ENCODE assay signal across 26 mouse cellular contexts in the genomic region with DNA sequence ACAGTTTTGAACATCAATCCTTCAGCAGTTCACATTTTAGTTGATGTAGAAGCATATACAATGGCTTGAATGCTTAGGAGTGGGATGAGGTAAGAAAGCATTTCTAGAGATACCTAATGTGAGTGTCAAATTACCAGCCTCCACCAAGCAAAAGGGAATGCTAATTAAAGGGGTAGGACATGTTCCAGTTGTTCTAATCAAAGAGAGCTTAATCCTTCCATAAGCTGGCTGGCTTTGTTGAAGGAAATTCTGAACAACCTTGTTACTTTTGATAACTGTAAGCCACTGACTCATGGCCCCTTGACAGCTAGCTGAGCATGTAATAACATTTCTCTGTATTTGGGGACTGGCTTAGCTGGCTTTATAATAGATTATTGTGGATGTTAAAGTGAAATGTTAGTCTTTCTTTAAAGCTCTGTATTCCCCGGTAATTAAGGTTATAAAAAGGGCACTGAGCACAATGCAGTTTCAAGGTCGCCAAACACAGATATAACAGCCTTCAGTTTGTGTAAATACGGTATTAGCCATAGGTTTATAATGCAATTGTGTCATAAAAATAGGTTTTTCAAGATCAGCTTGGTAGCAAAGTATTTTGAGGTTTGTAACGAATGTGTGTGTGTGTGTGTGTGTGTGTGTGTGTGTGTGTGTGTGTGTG.
DNase-seq lines count a peak whose midpoint lies in the region; ATAC-seq and TF ChIP-seq lines count a peak whose summit lies in the region.
"Had no signal": no experiment of that assay in that cellular context is flagged by ENCODE, and none has a peak within 500 bp of the region (broad histone marks: within the 10 kb centered on the region; RNA-seq: fewer than 3 reads in every experiment).

No protein-coding gene starts in this region.

- H3K4me3 ChIP-seq in forebrain, embryonic 12.5 days (replicated peaks): no peak overlapping the region
- H3K4me3 ChIP-seq in forebrain, embryonic 15.5 days: no peak overlapping the region
- no peak overlapping the region for H3K4me3 ChIP-seq in midbrain, embryonic 13.5 days (replicated peaks)
- no peak overlapping the region for H3K4me3 ChIP-seq in midbrain, embryonic 16.5 days (ENCODE audit: low read depth, low read length)
- no peak overlapping the region for H3K4me3 ChIP-seq in embryonic facial prominence, embryonic 13.5 days
- H3K4me3 ChIP-seq in intestine, embryonic 16.5 days (ENCODE audit: low read length): no peak overlapping the region
- no peak overlapping the region for H3K4me3 ChIP-seq in left cerebral cortex, adult 2 months
- H3K4me3 ChIP-seq: gastrocnemius, adult 2 months; heart, adult 2 months; heart, embryonic 12.5 days; hindbrain, embryonic 13.5 days; liver, embryonic 12.5 days had no signal

- H3K4me1 ChIP-seq in forebrain, embryonic 12.5 days: peaks cover 10% of the 10 kb centered on the region; the same call in 1 of the 2 replicates
- H3K4me1 ChIP-seq in forebrain, embryonic 15.5 days: no peaks in the 10 kb centered on the region
- no peaks in the 10 kb centered on the region for H3K4me1 ChIP-seq in midbrain, embryonic 13.5 days (replicated peaks)
- no peaks in the 10 kb centered on the region for H3K4me1 ChIP-seq in midbrain, embryonic 16.5 days (ENCODE audit: control insufficient read depth, insufficient read depth, low read length)
- H3K4me1 ChIP-seq in embryonic facial prominence, embryonic 13.5 days: no peaks in the 10 kb centered on the region
- no peaks in the 10 kb centered on the region for H3K4me1 ChIP-seq in intestine, embryonic 16.5 days (ENCODE audit: control insufficient read depth, insufficient read depth, low read length)
- H3K4me1 ChIP-seq: heart, embryonic 12.5 days; hindbrain, embryonic 13.5 days; liver, embryonic 12.5 days had no signal

- no peak for TF ChIP-seq CTCF in left cerebral cortex, adult 2 months (IDR thresholded peaks at IDR 0.05)

- no peak overlapping the region for H3K9ac ChIP-seq in forebrain, embryonic 12.5 days
- H3K9ac ChIP-seq in forebrain, embryonic 15.5 days (replicated peaks): no peak overlapping the region
- no peak overlapping the region for H3K9ac ChIP-seq in midbrain, embryonic 13.5 days (replicated peaks)
- H3K9ac ChIP-seq in midbrain, embryonic 16.5 days (ENCODE audit: low read depth, low read length): no peak overlapping the region
- no peak overlapping the region for H3K9ac ChIP-seq in embryonic facial prominence, embryonic 13.5 days
- H3K9ac ChIP-seq in intestine, embryonic 16.5 days (ENCODE audit: low read depth, low read length): no peak overlapping the region
- H3K9ac ChIP-seq: heart, embryonic 12.5 days; hindbrain, embryonic 13.5 days; liver, embryonic 12.5 days; liver, postnatal 0 days had no signal

- no peaks in the 10 kb centered on the region for H3K9me3 ChIP-seq in forebrain, embryonic 12.5 days
- H3K9me3 ChIP-seq in forebrain, embryonic 15.5 days: no peaks in the 10 kb centered on the region
- no peaks in the 10 kb centered on the region for H3K9me3 ChIP-seq in midbrain, embryonic 13.5 days
- no peaks in the 10 kb centered on the region for H3K9me3 ChIP-seq in midbrain, embryonic 16.5 days (replicated peaks; ENCODE audit: control insufficient read depth, low read length, poor library complexity, severe bottlenecking)
- H3K9me3 ChIP-seq in embryonic facial prominence, embryonic 13.5 days: no peaks in the 10 kb centered on the region
- H3K9me3 ChIP-seq in intestine, embryonic 16.5 days (ENCODE audit: control insufficient read depth, low read length): no peaks in the 10 kb centered on the region
- H3K9me3 ChIP-seq: hindbrain, embryonic 13.5 days; liver, embryonic 12.5 days had no signal

- no peak overlapping the region for H3K27ac ChIP-seq in forebrain, embryonic 12.5 days
- H3K27ac ChIP-seq in forebrain, embryonic 15.5 days (replicated peaks): no peak overlapping the region
- no peak overlapping the region for H3K27ac ChIP-seq in midbrain, embryonic 13.5 days
- no peak overlapping the region for H3K27ac ChIP-seq in midbrain, embryonic 16.5 days (ENCODE audit: low read length)
- no peak overlapping the region for H3K27ac ChIP-seq in embryonic facial prominence, embryonic 13.5 days
- H3K27ac ChIP-seq in intestine, embryonic 16.5 days (ENCODE audit: low read length): no peak overlapping the region
- H3K27ac ChIP-seq in left cerebral cortex, adult 2 months: no peak overlapping the region
- H3K27ac ChIP-seq: gastrocnemius, adult 2 months; heart, adult 2 months; hindbrain, embryonic 13.5 days; kidney, postnatal 0 days; liver, embryonic 12.5 days; macrophage had no signal

- intact Hi-C loops in left cerebral cortex, adult 2 months (cut with DNase I): loop anchor here (10.0 kb wide), 1 partner anchor 64 kb away; no protein-coding TSS in a partner anchor

- DNase-seq in left cerebral cortex, adult 2 months (ENCODE audit: extremely low spot score in 1 of 2, low spot score in 2 of 2): no peak
- DNase-seq: adrenal gland, postnatal 25 days; cerebellum, adult 2 months; cerebellum, postnatal 25 days; gastrocnemius, adult 2 months; gastrocnemius, postnatal 36 days; heart, adult 2 months; heart, postnatal 4 days; kidney, adult 8-10 months; kidney, postnatal 4 days; left cerebral cortex, postnatal 4 days; liver, postnatal 0 days; thymus, postnatal 14 days had no signal

- peak; percentile 70; the same call in 1 of the 2 replicates for ATAC-seq in forebrain, embryonic 12.5 days (ENCODE audit: low FRiP score)
- no peak for ATAC-seq in forebrain, embryonic 15.5 days (replicated peaks)
- peak; percentile 37; the same call in 1 of the 2 replicates for ATAC-seq in midbrain, embryonic 13.5 days
- no peak for ATAC-seq in midbrain, embryonic 16.5 days
- ATAC-seq in embryonic facial prominence, embryonic 13.5 days (ENCODE audit: insufficient number of reproducible peaks, insufficient read depth, low FRiP score, low TSS enrichment, low read depth): peak; percentile 67; the same call in 1 of the 2 replicates
- peak; percentile 78 for ATAC-seq in intestine, embryonic 16.5 days
- ATAC-seq: CD4-positive, CD25-positive, alpha-beta regulatory T cell, adult 4 months; liver, embryonic 12.5 days; liver, postnatal 0 days; lung, postnatal 0 days had no signal

- 17% methylated on average over 4 of the region's 4 CpGs for WGBS in forebrain, embryonic 12.5 days
- 13% methylated on average over 4 of the region's 4 CpGs for whole genome bisulfite sequencing in forebrain, embryonic 15.5 days
- 45% methylated on average over 4 of the region's 4 CpGs for WGBS in midbrain, embryonic 13.5 days
- WGBS in midbrain, embryonic 16.5 days: 37% methylated on average over 4 of the region's 4 CpGs
- 66% methylated on average over 4 of the region's 4 CpGs for WGBS in embryonic facial prominence, embryonic 13.5 days
- 54% methylated on average over 4 of the region's 4 CpGs for WGBS in intestine, embryonic 16.5 days

- no peak overlapping the region for H3K4me2 ChIP-seq in forebrain, embryonic 12.5 days
- H3K4me2 ChIP-seq in forebrain, embryonic 15.5 days (replicated peaks): no peak overlapping the region
- H3K4me2 ChIP-seq in midbrain, embryonic 13.5 days (replicated peaks): no peak overlapping the region
- H3K4me2 ChIP-seq in midbrain, embryonic 16.5 days (ENCODE audit: low read length): no peak overlapping the region
- H3K4me2 ChIP-seq in embryonic facial prominence, embryonic 13.5 days: no peak overlapping the region
- H3K4me2 ChIP-seq in intestine, embryonic 16.5 days (ENCODE audit: low read depth, low read length): no peak overlapping the region
- H3K4me2 ChIP-seq: heart, embryonic 12.5 days; hindbrain, embryonic 13.5 days; liver, embryonic 12.5 days had no signal

- H3K36me3 ChIP-seq in forebrain, embryonic 12.5 days (replicated peaks): no peaks in the 10 kb centered on the region
- no peaks in the 10 kb centered on the region for H3K36me3 ChIP-seq in forebrain, embryonic 15.5 days
- no peaks in the 10 kb centered on the region for H3K36me3 ChIP-seq in midbrain, embryonic 13.5 days
- H3K36me3 ChIP-seq in midbrain, embryonic 16.5 days (ENCODE audit: control insufficient read depth, insufficient read depth, low read length): no peaks in the 10 kb centered on the region
- no peaks in the 10 kb centered on the region for H3K36me3 ChIP-seq in embryonic facial prominence, embryonic 13.5 days
- no peaks in the 10 kb centered on the region for H3K36me3 ChIP-seq in intestine, embryonic 16.5 days (ENCODE audit: control insufficient read depth, insufficient read depth, low read length)
- H3K36me3 ChIP-seq: heart, embryonic 12.5 days; hindbrain, embryonic 13.5 days; liver, embryonic 12.5 days had no signal

- H3K27me3 ChIP-seq in forebrain, embryonic 12.5 days: 0 out of 2 replicates have a peak, but pooled peaks cover 9% of the 10 kb centered on the region
- H3K27me3 ChIP-seq in forebrain, embryonic 15.5 days: no peaks in the 10 kb centered on the region
- H3K27me3 ChIP-seq in midbrain, embryonic 13.5 days: no peaks in the 10 kb centered on the region
- H3K27me3 ChIP-seq in midbrain, embryonic 16.5 days (ENCODE audit: control insufficient read depth, insufficient read depth, low read depth, low read length): no peaks in the 10 kb centered on the region
- H3K27me3 ChIP-seq in embryonic facial prominence, embryonic 13.5 days: no peaks in the 10 kb centered on the region
- H3K27me3 ChIP-seq in intestine, embryonic 16.5 days (replicated peaks; ENCODE audit: control insufficient read depth, insufficient read depth, low read length): no peaks in the 10 kb centered on the region
- H3K27me3 ChIP-seq: heart, embryonic 12.5 days; hindbrain, embryonic 13.5 days; liver, embryonic 12.5 days had no signal

Comparison
In these comparisons a context has a peak if more than half of its experiments do, and no peak if none do; other contexts are left out.
1. ATAC-seq: peak in forebrain, embryonic 12.5 days (single experiment), midbrain, embryonic 13.5 days (single experiment), embryonic facial prominence, embryonic 13.5 days (single experiment) and intestine, embryonic 16.5 days (single experiment); none in forebrain, embryonic 15.5 days (single experiment) and midbrain, embryonic 16.5 days (single experiment).